Mouse (Mus musculus) embryonic facial prominence, embryonic 14.5 days (tissue): ENCODE data around the gene Cuedc2. TPM values are rescaled to one million over a fixed set of nuclear protein-coding genes. Genes with fewer than 3 reads are reported as not detected.

Source experiments
- ATAC-seq: fragments of 200-750 bp; cut with Nextera tagmentation; 2 replicates; pipeline ENCODE4 v1.8.0; 2017; ENCODE audit warnings: low read depth, moderate number of reproducible peaks, moderate TSS enrichment
- DNase-seq: peaks from one replicate; pipeline ENCODE4 v3.0.0-alpha.2; 2015; ENCODE audit warnings: low spot score
- H3K27ac ChIP-seq: fragments of 300-500 bp; sonication (generic); replicated peaks from 2 replicates; pipeline ENCODE4 v1.5.1; 2014; ENCODE audit warnings: low read depth, mild to moderate bottlenecking, low read length, moderate library complexity
- H3K27me3 ChIP-seq: fragments of 300-500 bp; sonication (generic); replicated peaks from 2 replicates; pipeline ENCODE4 v1.6.1; 2014; ENCODE audit warnings: low read length; ENCODE audit not compliant: control insufficient read depth, insufficient read depth
- H3K36me3 ChIP-seq: fragments of 300-500 bp; sonication (generic); 2 replicates; pipeline ENCODE4 v1.6.1; 2014; ENCODE audit warnings: low read length, mixed read lengths; ENCODE audit not compliant: control insufficient read depth, insufficient read depth
- H3K4me1 ChIP-seq: fragments of 300-500 bp; sonication (generic); 2 replicates; pipeline ENCODE4 v1.6.1; 2014; ENCODE audit warnings: antibody characterized with exemption, low read length; ENCODE audit not compliant: control insufficient read depth, insufficient read depth
- H3K4me2 ChIP-seq: fragments of 300-500 bp; sonication (generic); 2 replicates; pipeline ENCODE4 v1.6.1; 2014; ENCODE audit warnings: low read depth, mild to moderate bottlenecking, low read length, moderate library complexity, mixed read lengths
- H3K4me3 ChIP-seq: fragments of 300-500 bp; sonication (generic); 2 replicates; pipeline ENCODE4 v1.5.1; 2014; ENCODE audit warnings: low read depth, mild to moderate bottlenecking, low read length
- H3K9ac ChIP-seq: fragments of 300-500 bp; sonication (generic); 2 replicates; pipeline ENCODE4 v1.6.1; 2014; ENCODE audit warnings: low read depth, mild to moderate bottlenecking, low read length, moderate library complexity, mixed read lengths
- H3K9me3 ChIP-seq: fragments of 300-500 bp; sonication (generic); 2 replicates; pipeline ENCODE4 v1.6.1; 2016; ENCODE audit warnings: low read length; ENCODE audit not compliant: control insufficient read depth
- WGBS: fragments of 180-500 bp; shearing (Covaris S2); extraction: QIAGEN DNeasy Blood & Tissue Kit; methylation state at CpG from one replicate; pipeline ENCODE4 v1.1.7; 2014; 5-methylcytosine and 5-hydroxymethylcytosine counted together
- polyA plus RNA-seq: library from polyadenylated mRNA; unstranded; fragments of >200 nt; fragmentation: Nextera tagmentation; extraction: Ambion mirVana; gene quantifications from 2 replicates; pipeline ENCODE4 v1.2.1, GENCODE M21; 2014

The Cuedc2 gene
- polyA plus RNA-seq, 1 experiment from 2014 or later, result 174 TPM

DNA sequence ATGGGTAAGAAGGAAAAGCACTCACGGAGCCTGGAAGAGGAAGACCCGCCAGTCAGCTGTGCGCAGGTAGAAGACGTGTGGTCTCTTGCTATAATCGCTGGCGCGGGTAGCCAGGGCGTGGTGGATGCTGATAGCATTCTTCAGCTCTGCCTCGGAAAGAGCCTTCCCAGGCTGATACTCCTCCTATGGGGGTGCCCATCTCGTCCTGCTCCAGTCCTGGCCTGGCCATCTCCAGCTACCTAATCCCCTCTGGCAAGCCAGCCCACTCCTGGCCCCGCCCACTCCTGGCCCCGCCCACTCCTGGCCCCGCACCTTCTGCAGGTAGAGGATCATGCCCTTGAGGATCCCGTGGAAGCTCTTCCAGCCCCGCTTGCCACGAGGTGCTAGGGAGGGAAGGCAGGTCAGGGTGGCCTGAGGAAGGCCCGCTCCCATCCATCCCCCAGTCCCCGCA lies 24.3 kb downstream of the Cuedc2 start:
- ATAC-seq, result no peak

DNA sequence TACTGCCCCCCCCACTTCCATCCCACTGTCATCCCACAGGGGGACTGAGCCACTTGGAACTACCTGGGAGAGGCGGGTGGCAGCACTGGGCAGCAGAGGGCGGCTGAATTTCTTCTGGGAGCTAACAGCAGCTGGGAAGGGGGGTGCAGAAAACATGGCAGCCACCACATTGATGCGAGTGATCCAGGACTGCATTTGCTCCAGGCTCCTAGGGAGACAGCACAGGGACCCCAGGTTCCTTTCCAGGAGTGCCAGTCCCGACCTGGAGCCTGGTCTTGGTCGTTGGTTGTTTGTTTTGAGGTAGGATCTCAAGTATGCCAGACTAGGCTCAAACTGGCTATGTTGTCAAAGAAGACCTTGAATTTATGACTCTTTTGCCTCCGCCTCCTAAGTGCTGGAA lies 24.9 kb downstream of the Cuedc2 start:
- ATAC-seq (no peak), DNase-seq (no peak)
- Histone ChIP-seq H3K9ac (no peak overlapping the region), H3K36me3 (peaks cover 26% of the 10 kb centered on the region), H3K4me2 (no peak overlapping the region), H3K4me3 (no peak overlapping the region), H3K27me3 (peaks cover 61% of the 10 kb centered on the region), H3K27ac (no peak overlapping the region), H3K9me3 (no peaks in the 10 kb centered on the region), H3K4me1 (peaks cover 10% of the 10 kb centered on the region; the same call in 1 of the 2 replicates)
- 69% methylated on average over 6 of the region's 6 CpGs for WGBS

More for the DNA sequence above, 24.3 kb downstream of the Cuedc2 start:
- Histone ChIP-seq H3K36me3 (peaks cover 26% of the 10 kb centered on the region), H3K4me1 (peaks cover 11% of the 10 kb centered on the region; the same call in 1 of the 2 replicates), H3K27ac (no peak overlapping the region), H3K9me3 (no peaks in the 10 kb centered on the region), H3K27me3 (peaks cover 64% of the 10 kb centered on the region), H3K9ac (no peak overlapping the region), H3K4me2 (no peak overlapping the region), H3K4me3 (no peak overlapping the region)
- no peak for DNase-seq
- 20% methylated on average over 16 of the region's 18 CpGs for WGBS

DNA sequence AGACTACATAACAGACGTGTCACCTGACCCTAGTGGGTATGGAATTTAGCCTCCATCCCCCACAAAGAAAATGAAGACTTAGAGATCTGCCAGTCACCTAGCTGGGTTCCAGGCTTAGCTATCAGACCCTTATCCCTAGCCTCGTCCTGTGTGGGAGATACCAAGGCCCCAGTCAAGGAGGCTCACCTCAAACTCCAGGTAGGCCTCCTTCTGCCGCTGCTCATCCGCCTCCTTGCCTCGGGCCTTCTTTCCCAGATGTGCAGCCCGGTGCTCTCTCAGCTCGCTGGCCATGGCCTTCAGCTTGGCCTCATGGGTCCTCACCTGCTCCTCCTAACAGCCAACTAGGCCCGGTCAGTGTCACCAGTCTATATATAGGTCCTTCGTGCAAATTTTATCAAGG lies 25.4 kb downstream of the Cuedc2 start:
- H3K9me3 ChIP-seq, result no peaks in the 10 kb centered on the region
- no peak overlapping the region for H3K4me3 ChIP-seq
- no peak overlapping the region for H3K4me2 ChIP-seq
- H3K27me3 ChIP-seq, result peaks cover 61% of the 10 kb centered on the region
- H3K36me3 ChIP-seq, result peaks cover 29% of the 10 kb centered on the region
- no peak overlapping the region for H3K27ac ChIP-seq
- 88% methylated on average over 9 of the region's 9 CpGs for WGBS
- H3K9ac ChIP-seq, result no peak overlapping the region
- peaks cover 9% of the 10 kb centered on the region; the same call in 1 of the 2 replicates for H3K4me1 ChIP-seq
- DNase-seq (no peak), ATAC-seq (no peak)

DNA sequence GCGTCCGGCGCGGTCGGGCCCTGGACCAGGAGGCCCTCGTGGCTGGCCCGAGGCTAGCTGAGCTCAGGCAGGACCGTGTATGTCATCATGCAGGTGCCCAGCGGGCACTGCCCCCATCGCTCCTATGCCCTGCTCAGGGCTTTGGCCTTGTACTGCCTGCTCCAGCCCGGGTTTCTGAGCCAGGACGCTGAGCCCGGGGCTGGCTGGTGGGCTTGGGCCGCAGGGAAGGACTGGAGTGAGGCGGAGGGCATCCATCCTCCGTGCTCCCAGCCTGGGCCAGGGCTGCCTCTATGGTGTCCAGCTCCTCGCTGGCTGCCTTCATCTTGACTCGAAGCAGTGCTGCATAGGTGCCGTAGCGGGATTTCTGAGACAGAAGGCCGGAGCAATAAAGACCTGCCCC lies 25.9 kb downstream of the Cuedc2 start:
- Histone ChIP-seq H3K27me3 (peaks cover 61% of the 10 kb centered on the region), H3K36me3 (peaks cover 29% of the 10 kb centered on the region), H3K9ac (no peak overlapping the region), H3K9me3 (no peaks in the 10 kb centered on the region), H3K4me3 (no peak overlapping the region), H3K4me1 (peaks cover 9% of the 10 kb centered on the region; the same call in 1 of the 2 replicates), H3K4me2 (no peak overlapping the region), H3K27ac (no peak overlapping the region)
- WGBS, result 85% methylated on average over 16 of the region's 21 CpGs
- no peak for DNase-seq
- no peak for ATAC-seq

DNA sequence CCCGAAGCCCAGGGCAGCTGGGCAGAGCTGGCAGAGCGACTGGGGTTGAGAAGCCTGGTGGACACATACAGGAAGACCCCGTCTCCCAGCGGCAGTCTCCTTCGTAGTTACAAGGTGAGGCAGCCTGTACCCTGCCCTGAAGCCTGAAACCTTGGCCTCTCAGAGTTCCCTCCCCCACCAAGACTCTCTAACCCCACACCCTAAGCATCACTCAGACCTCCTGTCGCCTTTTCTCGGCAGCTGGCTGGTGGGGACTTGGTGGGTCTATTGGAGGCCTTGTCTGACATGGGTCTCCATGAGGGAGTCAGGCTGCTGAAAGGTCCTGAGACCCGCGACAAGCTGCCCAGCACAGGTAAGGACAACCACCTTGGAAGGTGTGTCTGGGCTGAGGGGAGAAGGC lies 27.2 kb downstream of the Cuedc2 start:
- ATAC-seq (no peak), DNase-seq (no peak)
- H3K9me3 ChIP-seq, result no peaks in the 10 kb centered on the region
- WGBS, result 88% methylated on average over 9 of the region's 9 CpGs
- H3K4me1 ChIP-seq, result 0 out of 2 replicates have a peak, but pooled peaks cover 6% of the 10 kb centered on the region
- H3K27me3 ChIP-seq, result peaks cover 49% of the 10 kb centered on the region
- no peak overlapping the region for H3K27ac ChIP-seq
- H3K36me3 ChIP-seq, result peaks cover 29% of the 10 kb centered on the region
- H3K9ac ChIP-seq, result no peak overlapping the region
- no peak overlapping the region for H3K4me3 ChIP-seq
- H3K4me2 ChIP-seq, result no peak overlapping the region

DNA sequence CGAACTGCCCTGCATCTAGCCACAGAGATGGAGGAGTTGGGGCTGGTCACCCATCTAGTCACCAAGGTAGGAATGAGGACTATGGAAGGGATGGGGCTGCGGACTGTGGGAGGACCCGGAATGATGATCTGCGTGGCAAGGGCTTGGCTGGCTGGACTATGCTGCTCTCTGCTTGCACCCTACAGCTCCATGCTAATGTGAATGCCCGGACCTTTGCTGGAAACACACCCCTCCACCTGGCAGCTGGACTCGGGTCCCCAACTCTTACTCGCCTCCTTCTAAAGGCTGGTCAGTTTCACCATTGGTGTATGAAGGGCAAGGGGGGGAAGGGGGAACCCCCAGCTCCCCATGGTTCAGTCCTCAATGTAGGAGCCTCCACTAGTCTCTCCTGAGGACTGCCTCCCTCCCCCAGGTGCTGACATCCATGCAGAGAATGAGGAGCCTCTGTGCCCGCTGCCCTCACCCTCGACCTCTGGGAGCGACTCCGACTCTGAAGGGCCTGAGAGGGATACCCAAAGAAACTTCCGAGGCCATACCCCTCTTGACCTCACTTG lies 28.1 kb downstream of the Cuedc2 start:
- DNase-seq, result no peak
- no peak overlapping the region for H3K4me2 ChIP-seq
- peaks cover 11% of the 10 kb centered on the region for H3K4me1 ChIP-seq
- H3K27ac ChIP-seq, result no peak overlapping the region
- ATAC-seq, result no peak
- peaks cover 29% of the 10 kb centered on the region for H3K36me3 ChIP-seq
- H3K9ac ChIP-seq, result no peak overlapping the region
- 92% methylated on average over 12 of the region's 12 CpGs for WGBS
- peaks cover 40% of the 10 kb centered on the region for H3K27me3 ChIP-seq
- no peak overlapping the region for H3K4me3 ChIP-seq
- no peaks in the 10 kb centered on the region for H3K9me3 ChIP-seq

DNA sequence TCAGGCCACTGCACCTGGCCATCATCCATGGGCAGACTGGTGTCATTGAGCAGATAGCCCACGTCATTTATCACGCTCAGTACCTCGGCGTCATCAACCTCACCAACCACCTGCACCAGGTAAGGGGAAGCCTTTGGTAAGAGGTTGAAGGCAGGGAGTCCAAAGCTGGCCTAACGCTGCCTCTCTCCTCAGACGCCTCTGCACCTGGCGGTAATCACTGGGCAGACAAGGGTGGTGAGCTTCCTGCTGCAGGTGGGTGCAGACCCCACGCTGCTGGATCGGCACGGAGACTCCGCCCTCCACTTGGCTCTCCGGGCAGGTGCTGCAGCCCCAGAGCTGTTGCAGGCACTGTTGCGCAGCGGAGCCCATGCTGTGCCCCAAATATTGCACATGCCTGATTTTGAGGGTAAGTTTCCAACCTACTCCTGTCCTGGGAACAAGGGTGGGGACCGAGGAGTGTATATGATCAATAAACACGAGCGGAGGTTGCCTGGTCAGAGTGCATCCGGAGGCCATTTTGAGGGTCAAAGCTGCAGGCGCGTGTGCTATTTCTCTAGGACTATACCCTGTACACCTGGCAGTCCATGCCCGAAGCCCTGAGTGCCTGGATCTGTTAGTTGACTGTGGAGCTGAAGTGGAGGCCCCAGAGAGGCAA lies 28.7 kb downstream of the Cuedc2 start:
- H3K9ac ChIP-seq, result peak overlapping the region; percentile 14; the same call in 1 of the 2 replicates
- ATAC-seq (no peak), DNase-seq (no peak)
- no peaks in the 10 kb centered on the region for H3K9me3 ChIP-seq
- H3K27ac ChIP-seq, result no peak overlapping the region
- H3K36me3 ChIP-seq, result peaks cover 29% of the 10 kb centered on the region
- H3K4me3 ChIP-seq, result no peak overlapping the region
- 77% methylated on average over 21 of the region's 21 CpGs for WGBS
- peaks cover 11% of the 10 kb centered on the region for H3K4me1 ChIP-seq
- no peak overlapping the region for H3K4me2 ChIP-seq
- H3K27me3 ChIP-seq, result peaks cover 34% of the 10 kb centered on the region

DNA sequence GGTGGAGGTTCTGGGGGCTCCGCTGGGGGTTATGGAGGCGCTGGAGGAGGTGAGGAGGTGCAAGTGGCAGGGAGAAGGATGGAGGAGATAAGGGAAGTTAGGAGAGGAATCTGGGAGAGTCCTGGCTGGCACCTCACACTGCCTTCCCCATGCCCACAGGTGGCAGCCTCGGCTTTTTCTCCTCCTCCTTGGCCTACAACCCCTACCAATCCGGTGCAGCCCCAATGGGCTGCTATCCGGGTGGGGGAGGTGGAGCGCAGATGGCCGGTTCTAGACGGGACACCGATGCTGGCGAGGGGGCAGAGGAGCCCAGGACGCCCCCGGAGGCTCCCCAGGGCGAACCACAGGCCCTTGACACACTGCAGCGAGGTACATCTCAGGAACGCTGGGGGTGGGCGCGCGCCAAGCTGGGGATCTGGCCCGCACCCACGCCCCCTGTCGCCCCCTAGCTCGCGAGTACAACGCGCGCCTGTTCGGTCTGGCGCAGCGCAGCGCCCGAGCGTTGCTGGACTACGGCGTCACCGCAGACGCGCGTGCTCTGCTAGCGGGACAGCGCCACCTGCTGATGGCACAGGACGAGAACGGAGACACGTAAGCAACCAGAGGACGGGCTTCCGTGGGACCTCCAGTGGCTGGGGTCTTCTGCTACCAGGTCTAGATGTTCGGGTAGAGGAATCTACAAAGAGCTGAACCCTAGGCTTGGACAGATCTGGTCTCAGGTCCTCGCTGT lies 29.6 kb downstream of the Cuedc2 start:
- DNase-seq (peak; percentile 93), ATAC-seq (peak; percentile 45)
- peaks cover 7% of the 10 kb centered on the region for H3K4me1 ChIP-seq
- under 1% methylated on average over 38 of the region's 47 CpGs for WGBS
- H3K27me3 ChIP-seq, result peaks cover 25% of the 10 kb centered on the region
- peak overlapping the region; percentile 60 for H3K9ac ChIP-seq
- peak overlapping the region; percentile 75 for H3K4me2 ChIP-seq
- H3K27ac ChIP-seq, result no peak overlapping the region
- peaks cover 29% of the 10 kb centered on the region for H3K36me3 ChIP-seq
- no peaks in the 10 kb centered on the region for H3K9me3 ChIP-seq
- peak overlapping the region; percentile 39 for H3K4me3 ChIP-seq
